Mouse (Mus musculus): Measurements from ENCODE around the gene Noto. TPM values are rescaled to one million over a fixed set of nuclear protein-coding genes. Genes with fewer than 3 reads are reported as not detected.

Gene Noto
- total and polyA plus RNA-seq, 2 experiments from 2014 or later, result not detected

- ATAC-seq (ENCODE audit: low FRiP score) (no peak), DNase-seq (ENCODE audit: low spot score) (no peak)
- Histone ChIP-seq H3K36me3 (ENCODE audit: insufficient read depth, low read length) (peaks cover 48% of the 10 kb centered on the region), H3K27me3 (ENCODE audit: insufficient read depth, low read length) (no peaks in the 10 kb centered on the region), H3K4me3 (ENCODE audit: low read depth, low read length) (no peak overlapping the region), H3K27ac (ENCODE audit: low read depth, low read length) (no peak overlapping the region), H3K4me1 (ENCODE audit: insufficient read depth, low read length) (no peaks in the 10 kb centered on the region), H3K9ac (replicated peaks; ENCODE audit: low read length, poor library complexity, severe bottlenecking) (no peak overlapping the region), H3K9me3 (ENCODE audit: low read length) (no peaks in the 10 kb centered on the region), H3K4me2 (ENCODE audit: low read depth, low read length, poor library complexity, severe bottlenecking) (no peak overlapping the region)
- 61% methylated on average over 5 of the region's 5 CpGs for WGBS
- TF ChIP-seq CTCF (IDR thresholded peaks at IDR 0.05), result peak; percentile 2; the same call in 1 of the 2 replicates
These were observed 48.9 kb downstream of the Noto start for GRCm38 (mm10) chr6:85472542-85472941.

DNA sequence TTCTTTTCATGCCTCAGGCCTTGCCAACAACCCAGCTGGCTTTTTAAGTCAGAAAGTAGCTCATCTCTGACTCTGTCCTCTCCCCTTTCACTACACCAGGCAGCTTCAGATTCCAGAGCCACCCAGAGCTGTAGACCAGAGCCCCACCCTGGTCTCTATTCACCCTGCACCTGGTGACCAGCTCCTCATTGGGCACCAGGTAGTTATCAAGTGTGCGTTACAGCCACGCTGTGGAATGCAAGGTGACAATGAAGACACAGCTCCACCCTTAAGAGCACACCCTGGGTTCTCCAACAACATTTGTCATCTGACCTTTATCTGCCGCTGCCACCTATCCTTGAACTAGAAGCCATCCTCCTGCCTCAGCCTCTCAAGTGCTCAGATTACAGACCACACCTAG is 51.9 kb downstream of the Noto start:
- Histone ChIP-seq H3K9ac (replicated peaks; ENCODE audit: low read length, poor library complexity, severe bottlenecking) (no peak overlapping the region), H3K27me3 (ENCODE audit: insufficient read depth, low read length) (no peaks in the 10 kb centered on the region), H3K4me2 (ENCODE audit: low read depth, low read length, poor library complexity, severe bottlenecking) (no peak overlapping the region), H3K9me3 (ENCODE audit: low read length) (no peaks in the 10 kb centered on the region), H3K36me3 (ENCODE audit: insufficient read depth, low read length) (peaks cover 39% of the 10 kb centered on the region), H3K27ac (ENCODE audit: low read depth, low read length) (no peak overlapping the region), H3K4me1 (ENCODE audit: insufficient read depth, low read length) (no peaks in the 10 kb centered on the region), H3K4me3 (ENCODE audit: low read depth, low read length) (no peak overlapping the region)
- TF ChIP-seq CTCF (IDR thresholded peaks at IDR 0.05), result no peak
- ATAC-seq (ENCODE audit: low FRiP score) (no peak), DNase-seq (ENCODE audit: low spot score) (no peak)
- WGBS, result 91% methylated on average over 3 of the region's 3 CpGs

- Histone ChIP-seq H3K27me3 (ENCODE audit: insufficient read depth, low read length) (no peaks in the 10 kb centered on the region), H3K36me3 (ENCODE audit: insufficient read depth, low read length) (peaks cover 34% of the 10 kb centered on the region), H3K4me2 (ENCODE audit: low read depth, low read length, poor library complexity, severe bottlenecking) (no peak overlapping the region), H3K9ac (replicated peaks; ENCODE audit: low read length, poor library complexity, severe bottlenecking) (no peak overlapping the region), H3K27ac (ENCODE audit: low read depth, low read length) (no peak overlapping the region), H3K9me3 (ENCODE audit: low read length) (no peaks in the 10 kb centered on the region), H3K4me1 (ENCODE audit: insufficient read depth, low read length) (no peaks in the 10 kb centered on the region), H3K4me3 (ENCODE audit: low read depth, low read length) (no peak overlapping the region)
- 47% methylated on average over 10 of the region's 10 CpGs for WGBS
- ATAC-seq (ENCODE audit: low FRiP score), result no peak
- TF ChIP-seq CTCF (IDR thresholded peaks at IDR 0.05), result peak; percentile 68
- DNase-seq (ENCODE audit: low spot score), result no peak
These were observed 53.8 kb downstream of the Noto start for GRCm38 (mm10) chr6:85477366-85477917.

- TF ChIP-seq CTCF (IDR thresholded peaks at IDR 0.05), result no peak
- Histone ChIP-seq H3K4me3 (ENCODE audit: low read depth, low read length) (no peak overlapping the region), H3K27ac (ENCODE audit: low read depth, low read length) (no peak overlapping the region), H3K27me3 (ENCODE audit: insufficient read depth, low read length) (no peaks in the 10 kb centered on the region), H3K9me3 (ENCODE audit: low read length) (no peaks in the 10 kb centered on the region), H3K4me1 (ENCODE audit: insufficient read depth, low read length) (no peaks in the 10 kb centered on the region), H3K36me3 (ENCODE audit: insufficient read depth, low read length) (peaks cover 24% of the 10 kb centered on the region), H3K4me2 (ENCODE audit: low read depth, low read length, poor library complexity, severe bottlenecking) (no peak overlapping the region), H3K9ac (replicated peaks; ENCODE audit: low read length, poor library complexity, severe bottlenecking) (no peak overlapping the region)
- DNase-seq (ENCODE audit: low spot score) (no peak), ATAC-seq (ENCODE audit: low FRiP score) (no peak)
- WGBS, result 54% methylated on average over 14 of the region's 14 CpGs
These were observed 54.7 kb downstream of the Noto start for GRCm38 (mm10) chr6:85478416-85478815.

Other genes with a start within 250 kb of the Noto start
- 0.88 and 2.6 TPM in 2 replicates for gene Emx1, start 236.4 kb upstream of the Noto start, total RNA-seq (2014; rRNA removed)
- 0.58 and 0.64 TPM in 2 replicates for gene Emx1, start 236.4 kb upstream of the Noto start, polyA plus RNA-seq (2015; fragmentation: Nextera tagmentation; extraction: Ambion mirVana)
- 98.6 and 135 TPM in 2 replicates for gene Sfxn5, start 90.5 kb upstream of the Noto start, total RNA-seq (2014; rRNA removed)
- gene Sfxn5, start 90.5 kb upstream of the Noto start, polyA plus RNA-seq (2015; fragmentation: Nextera tagmentation; extraction: Ambion mirVana), result 76.1 and 76.3 TPM in 2 replicates
- gene Rab11fip5, start 49.3 kb upstream of the Noto start, total RNA-seq (2014; rRNA removed), result 52.9 and 65.5 TPM in 2 replicates
- 24.3 and 27.2 TPM in 2 replicates for gene Rab11fip5, start 49.3 kb upstream of the Noto start, polyA plus RNA-seq (2015; fragmentation: Nextera tagmentation; extraction: Ambion mirVana)
- 66.6 and 71.4 TPM in 2 replicates for gene Smyd5, start 8.1 kb downstream of the Noto start, total RNA-seq (2014; rRNA removed)
- 65.6 and 66.5 TPM in 2 replicates for gene Smyd5, start 8.1 kb downstream of the Noto start, polyA plus RNA-seq (2015; fragmentation: Nextera tagmentation; extraction: Ambion mirVana)
- gene Cct7, start 27.6 kb downstream of the Noto start, total RNA-seq (2014; rRNA removed), result 176 and 203 TPM in 2 replicates
- gene Cct7, start 27.6 kb downstream of the Noto start, polyA plus RNA-seq (2015; fragmentation: Nextera tagmentation; extraction: Ambion mirVana), result 502 and 505 TPM in 2 replicates
- 8.6 and 9.7 TPM in 2 replicates for gene Pradc1, start 28.1 kb downstream of the Noto start, total RNA-seq (2014; rRNA removed)
- 25.3 and 28.2 TPM in 2 replicates for gene Pradc1, start 28.1 kb downstream of the Noto start, polyA plus RNA-seq (2015; fragmentation: Nextera tagmentation; extraction: Ambion mirVana)
- gene Fbxo41, start 79.1 kb downstream of the Noto start, total RNA-seq (2014; rRNA removed), result 58.1 and 67.3 TPM in 2 replicates
- gene Fbxo41, start 79.1 kb downstream of the Noto start, polyA plus RNA-seq (2015; fragmentation: Nextera tagmentation; extraction: Ambion mirVana), result 12.1 and 13.3 TPM in 2 replicates
- gene Egr4, start 89.7 kb downstream of the Noto start, total RNA-seq (2014; rRNA removed), result 0.77 and 0.90 TPM in 2 replicates
- gene Egr4, start 89.7 kb downstream of the Noto start, polyA plus RNA-seq (2015; fragmentation: Nextera tagmentation; extraction: Ambion mirVana), result 0.12 and 0.19 TPM in 2 replicates
- 15.3 and 19.8 TPM in 2 replicates for gene Alms1, start 163.6 kb downstream of the Noto start, total RNA-seq (2014; rRNA removed)
- 1.9 and 2.5 TPM in 2 replicates for gene Alms1, start 163.6 kb downstream of the Noto start, polyA plus RNA-seq (2015; fragmentation: Nextera tagmentation; extraction: Ambion mirVana)